Mouse (Mus musculus): ENCODE data around the gene Adgrb3.

GRCm38 (mm10) chr1:25179860-25180582 is 649.5 kb downstream of the Adgrb3 start:
- TF ChIP-seq EP300 (IDR thresholded peaks at IDR 0.05; ENCODE audit: low read depth) = no peak
- no peak for TF ChIP-seq CTCF (IDR thresholded peaks at IDR 0.05; ENCODE audit: low read depth)

Data from heart, postnatal 0 days (tissue).